Mouse (Mus musculus): ENCODE results near the gene Rasgef1b.

Rasgef1b gene

DNA sequence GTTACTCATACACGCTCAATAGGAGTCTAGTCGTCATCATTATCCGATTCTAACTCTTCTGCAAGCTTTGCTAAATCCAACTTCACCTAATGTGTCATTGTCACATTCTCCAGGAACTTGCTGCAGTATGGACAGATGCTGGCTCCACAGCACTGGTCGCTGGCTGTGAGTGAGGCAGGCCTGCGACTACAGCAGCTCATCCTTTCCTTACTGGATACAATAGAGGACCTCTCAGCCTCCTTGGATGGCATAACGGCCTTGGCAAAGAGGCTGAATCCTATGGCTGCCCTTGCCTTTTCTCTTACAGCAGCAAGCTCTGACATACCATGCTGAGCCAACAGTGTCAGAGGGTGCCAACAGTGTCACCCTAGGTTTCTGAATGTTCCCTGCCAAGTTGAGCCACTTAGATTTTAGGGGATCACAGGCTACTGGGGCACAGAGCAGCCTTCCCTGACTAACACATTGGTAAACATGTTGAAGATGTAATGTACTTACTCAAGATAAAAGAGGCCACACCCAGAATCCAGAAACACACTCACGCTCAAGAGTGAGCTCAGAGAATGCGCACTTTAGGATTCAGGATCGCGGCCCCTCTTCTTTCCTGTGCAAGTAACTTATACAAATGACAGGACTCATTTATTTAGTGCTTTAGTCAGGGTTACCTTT is 340.1 kb downstream of the Rasgef1b start:
- DNase-seq: peak in 1 of 2 experiments; percentile 39

DNA sequence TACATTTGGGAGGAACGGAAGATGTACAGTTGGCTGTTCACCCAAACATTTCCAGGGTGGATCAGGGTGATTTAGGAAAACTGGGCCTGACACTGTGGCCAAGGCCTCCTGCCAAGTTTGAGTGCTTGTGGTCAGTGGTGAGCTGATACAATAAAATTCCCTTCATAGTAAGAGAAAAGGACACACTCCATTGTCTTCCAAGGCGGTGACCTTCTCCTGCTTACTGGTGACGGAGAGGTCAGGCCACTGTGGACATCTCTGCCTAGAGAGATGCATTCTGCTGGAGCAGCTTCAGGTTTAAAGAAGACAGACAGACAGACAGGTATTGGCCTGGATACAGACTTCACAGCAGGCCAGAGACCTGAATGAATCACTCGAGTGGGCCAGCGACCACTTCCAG is 340.7 kb downstream of the Rasgef1b start:
- no peak for DNase-seq

DNA sequence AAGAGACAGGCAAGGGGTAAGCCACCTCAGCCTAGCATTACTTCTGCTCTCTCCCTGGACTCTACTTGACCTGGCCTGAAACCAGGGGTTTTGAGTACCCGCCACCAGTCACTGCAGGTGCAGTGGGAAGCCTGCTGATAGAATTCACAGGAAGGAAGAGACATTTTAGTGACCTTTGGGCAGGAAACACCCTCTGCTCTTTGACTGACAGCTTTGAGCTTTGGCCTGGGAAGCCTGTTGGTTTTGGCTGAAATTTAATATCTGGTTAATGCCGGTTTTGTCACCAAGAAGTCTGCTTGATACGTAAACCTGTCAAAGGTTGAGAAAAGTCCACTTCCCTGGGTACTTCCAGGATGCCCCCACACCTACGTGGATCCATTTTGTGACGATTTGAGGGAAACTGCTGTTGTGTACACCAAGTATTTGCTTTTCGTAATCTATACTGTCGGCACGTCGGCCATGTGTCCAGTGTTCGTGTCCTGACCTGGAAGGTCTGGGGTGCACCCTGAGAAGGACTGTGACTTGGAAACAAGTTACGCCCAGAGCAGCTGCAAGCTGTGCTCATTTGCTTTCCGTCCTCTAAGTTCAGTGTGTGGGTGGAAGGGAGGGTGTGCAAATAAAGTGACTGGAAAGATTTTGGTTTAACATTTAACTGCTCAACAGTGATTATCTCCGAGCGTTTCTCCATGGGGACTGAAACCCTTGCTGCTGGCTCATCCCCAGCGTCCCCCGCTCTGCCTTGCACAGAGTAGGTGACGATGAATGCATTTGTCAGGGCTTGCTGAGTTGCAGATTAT is 341.5 kb downstream of the Rasgef1b start:
- peak in 1 of 2 experiments; percentile 57 for DNase-seq

DNA sequence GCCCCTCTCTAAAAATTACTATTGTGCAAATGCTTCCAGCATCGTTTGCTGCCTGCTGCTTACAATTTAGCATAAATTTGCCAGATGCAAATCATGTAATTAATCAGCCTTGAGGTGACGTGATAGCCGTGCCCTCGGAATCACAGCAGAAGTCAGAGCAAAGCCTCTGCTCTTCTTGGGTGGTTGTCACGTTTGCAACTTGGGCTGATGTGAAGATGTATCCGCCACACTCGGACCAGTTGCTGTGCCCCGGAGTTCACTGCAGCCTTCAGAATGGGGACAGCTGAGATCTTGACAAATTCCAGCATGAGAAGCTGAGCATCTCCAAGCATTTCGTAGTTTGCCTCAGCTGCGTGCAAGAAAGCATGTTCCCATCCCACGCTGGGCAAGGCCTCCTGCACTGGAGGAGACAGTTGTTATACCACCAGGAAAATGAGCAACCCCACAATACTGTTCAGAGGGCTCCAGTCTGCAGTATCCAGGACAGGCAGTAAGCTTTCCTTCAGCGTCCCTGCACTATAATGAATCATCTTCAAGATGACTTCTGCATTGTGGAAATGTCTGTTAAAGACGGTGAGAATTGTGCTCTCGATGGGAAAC is 342.5 kb downstream of the Rasgef1b start:
- DNase-seq: no peak

DNA sequence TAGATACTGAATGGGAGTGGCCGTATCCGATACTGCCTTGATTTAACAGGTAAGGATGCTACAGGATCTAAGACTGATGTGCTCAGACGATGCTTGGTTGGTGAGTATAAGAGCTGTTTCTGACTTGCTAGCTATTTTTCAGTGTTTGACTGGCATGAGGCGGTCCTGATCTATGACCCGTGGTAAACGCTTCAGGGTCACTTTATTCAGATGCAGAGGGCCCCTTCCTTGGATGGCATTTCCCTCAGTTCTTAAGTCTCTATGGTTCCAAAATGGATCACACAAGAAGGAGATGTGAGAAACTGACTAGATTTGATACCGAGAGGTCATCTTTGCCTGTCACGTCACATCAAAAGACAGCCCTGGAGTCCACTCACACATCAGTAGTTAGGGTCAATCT is 343.1 kb downstream of the Rasgef1b start:
- no peak for DNase-seq

DNA sequence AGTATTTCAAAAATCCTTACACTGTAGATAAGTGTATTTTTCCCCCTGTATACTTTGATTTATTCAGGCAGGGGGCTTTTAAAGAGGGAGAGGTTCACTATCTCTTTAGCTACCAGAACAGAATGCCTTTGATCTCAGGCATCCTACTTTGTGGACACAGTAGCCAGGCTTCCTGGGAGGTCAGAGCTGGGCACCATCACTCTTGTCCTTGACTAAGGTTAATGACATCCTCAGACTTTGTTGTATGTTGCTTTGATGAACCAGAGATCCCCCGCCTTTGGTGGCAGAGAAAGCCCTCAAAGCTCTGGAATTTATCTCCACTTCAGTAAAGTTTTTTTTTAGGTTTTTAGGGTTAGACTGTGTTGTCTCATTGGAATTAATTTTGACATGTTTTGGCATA is 343.8 kb downstream of the Rasgef1b start:
- DNase-seq: no peak

DNA sequence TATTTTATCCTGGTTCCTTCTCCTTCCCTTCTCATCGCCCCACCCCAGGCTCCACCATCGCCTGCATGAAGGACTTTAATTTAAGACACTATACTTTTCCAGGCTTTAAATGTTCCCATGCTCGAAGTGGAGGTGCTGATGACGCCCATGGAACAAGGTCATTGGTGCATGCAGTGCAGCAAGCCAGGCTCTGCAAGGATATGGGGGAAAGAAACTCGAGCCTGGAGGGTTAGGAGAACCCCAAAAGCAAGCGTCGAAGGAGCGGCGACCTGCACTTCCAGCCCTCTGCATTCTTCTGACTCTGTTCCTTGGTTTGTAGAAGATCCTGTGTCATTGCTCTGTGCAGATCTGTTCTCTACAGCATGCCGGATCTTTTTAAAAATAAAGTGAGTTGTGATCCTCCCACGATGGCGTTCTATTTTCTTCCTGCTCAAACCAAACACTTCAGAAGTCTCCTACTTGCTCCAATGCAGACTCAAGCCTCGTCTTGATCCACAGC is 345.0 kb downstream of the Rasgef1b start:
- DNase-seq: no peak

DNA sequence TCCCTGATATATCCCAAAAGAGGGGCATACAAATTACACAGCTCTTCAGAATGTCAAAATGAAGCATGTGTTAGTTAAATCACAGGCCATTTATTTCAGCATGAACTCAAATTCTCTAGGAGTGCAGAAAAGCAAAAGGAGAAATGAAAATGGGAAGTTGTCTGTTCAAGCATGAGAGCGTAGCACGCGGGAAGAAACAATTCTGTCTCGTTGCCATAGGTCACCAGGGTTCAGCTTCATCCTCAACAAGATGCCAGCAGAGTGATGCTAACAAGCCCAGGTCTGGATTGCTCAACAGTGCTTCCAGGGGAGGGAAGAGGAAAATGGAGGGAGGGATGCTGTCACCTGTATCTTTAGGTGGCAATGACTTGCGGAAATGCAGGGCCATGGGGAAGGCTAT is 346.1 kb downstream of the Rasgef1b start:
- DNase-seq: no peak

DNA sequence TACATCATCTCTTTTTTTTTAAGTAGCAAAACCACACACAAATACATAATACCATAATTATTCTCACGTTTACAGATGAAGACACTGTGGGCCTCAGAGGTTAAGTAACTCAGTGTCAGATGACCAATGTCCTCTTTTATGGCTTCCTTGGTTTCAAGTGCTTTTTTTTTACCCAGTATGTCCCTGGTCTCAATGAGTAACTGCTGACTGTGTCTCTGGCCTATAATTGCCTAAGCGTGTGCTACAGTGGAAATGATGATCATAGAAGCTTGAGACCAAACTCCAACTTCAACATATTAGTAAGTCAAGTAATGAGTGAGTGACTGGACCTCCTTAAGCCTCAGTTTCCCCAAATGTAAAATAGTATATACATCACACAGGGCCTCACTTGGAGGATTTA is 347.2 kb downstream of the Rasgef1b start:
- DNase-seq: no peak

DNA sequence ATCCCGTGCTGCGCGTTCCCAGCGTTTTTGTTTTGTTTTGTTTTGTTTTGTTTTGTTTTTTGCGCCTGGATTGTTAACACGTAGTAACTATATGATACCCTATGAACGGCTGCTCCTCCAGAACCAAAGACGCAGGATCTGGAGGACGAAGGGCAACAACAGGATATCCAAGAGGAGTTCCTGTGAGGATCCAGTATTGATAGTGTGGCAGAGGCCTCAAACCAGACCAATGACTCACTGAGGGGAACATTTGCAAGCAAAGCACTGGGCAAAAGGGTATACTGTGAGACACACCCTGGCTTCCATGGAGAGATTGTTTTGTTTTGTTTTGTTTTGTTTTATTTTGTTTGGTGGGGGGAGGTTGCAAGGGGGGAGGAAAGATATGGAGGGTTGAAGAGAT is 348.0 kb downstream of the Rasgef1b start:
- DNase-seq: no peak

DNA sequence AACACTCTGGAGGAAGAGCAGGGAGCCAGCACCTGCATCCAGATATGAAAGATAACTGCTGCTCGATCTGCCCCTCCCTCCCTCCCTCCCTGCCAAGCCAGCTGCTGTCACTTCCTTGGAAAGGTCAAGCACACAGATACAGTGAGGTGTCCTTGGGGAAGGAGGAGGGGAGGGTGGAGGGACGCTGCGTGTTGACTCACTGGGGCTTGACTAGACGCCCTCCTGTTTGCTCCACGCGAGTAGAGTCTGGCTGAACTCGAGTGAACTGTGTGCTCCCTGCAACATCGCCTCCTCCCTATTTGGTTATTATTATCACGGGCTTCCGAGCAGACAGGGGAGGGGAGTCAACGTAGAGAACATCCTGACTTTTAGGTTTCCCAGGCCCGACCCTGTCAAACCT is 348.7 kb downstream of the Rasgef1b start:
- no peak for DNase-seq

DNA sequence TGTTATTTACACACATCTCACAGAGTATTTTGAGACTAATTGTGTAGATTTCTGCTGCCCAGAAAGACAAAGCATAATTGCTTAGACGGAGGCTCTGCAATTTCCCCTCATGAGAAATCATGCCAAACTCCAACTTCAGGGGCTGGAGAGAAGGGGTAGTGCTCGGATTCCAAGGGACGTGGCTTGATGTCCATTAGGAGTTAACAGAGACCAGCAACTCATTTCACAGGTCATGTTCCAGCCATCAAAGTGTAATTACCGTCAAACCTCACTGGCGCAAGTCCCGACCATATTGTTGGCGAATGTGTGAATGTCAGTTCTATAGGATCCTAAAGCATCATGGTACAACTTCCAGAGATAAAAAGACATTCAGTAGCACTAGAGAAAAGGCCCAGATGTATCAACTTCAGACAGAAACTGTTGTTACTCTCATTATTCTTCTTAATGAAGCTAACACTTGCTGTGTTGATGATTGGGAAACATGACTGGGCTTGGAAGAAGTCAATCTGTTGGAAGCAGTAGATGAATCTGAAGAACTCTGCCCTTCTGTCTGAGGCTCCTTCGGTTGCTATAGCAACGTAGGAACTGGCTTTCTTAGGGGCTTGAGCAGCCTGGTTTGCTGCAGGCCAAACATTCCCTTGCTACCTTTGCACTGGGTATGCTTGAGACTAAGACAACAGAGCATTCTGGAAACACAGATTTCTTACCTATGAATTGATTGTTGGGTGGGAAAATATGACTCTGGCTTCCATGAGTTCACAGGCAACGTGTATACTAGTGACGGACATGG is 350.2 kb downstream of the Rasgef1b start:
- no peak for DNase-seq

DNA sequence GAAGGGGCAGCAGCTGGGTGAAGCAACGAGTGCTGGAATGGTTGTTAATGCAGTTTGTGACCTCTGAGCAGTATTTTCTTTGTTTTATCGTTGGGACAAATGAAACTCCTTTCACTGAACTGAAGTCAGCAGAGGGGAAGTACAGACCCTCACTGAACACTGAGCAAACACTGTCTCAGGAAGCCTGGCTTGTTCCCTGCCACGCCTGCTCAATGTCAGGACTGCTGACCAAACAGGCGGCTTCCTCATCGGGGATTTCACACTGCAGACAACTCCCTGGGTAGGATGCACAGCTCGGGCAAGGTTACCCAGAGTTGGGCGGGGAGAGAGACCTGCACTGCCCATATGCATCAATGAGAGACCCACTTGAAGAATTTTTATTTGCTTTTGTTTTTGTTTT is 353.1 kb downstream of the Rasgef1b start:
- DNase-seq: no peak

DNA sequence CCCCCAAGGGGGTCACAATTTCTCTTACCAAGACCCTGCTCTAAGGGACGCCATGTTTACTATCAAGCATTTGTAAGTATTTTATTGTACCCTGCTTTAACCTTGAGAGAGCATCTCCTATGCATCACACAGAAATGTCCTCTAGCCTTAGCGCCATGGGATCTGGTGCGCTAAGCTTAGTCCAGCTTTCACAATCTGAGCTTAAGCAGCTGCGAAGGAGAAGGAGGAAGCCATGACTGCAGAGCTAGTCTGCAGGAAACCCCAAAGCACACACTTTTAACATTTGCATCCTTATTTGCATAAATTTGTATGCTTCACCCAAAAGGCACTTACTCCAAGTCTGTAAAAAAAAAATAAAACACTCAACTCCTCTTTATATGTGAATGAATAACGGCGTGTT is 354.4 kb downstream of the Rasgef1b start:
- DNase-seq: no peak

DNA sequence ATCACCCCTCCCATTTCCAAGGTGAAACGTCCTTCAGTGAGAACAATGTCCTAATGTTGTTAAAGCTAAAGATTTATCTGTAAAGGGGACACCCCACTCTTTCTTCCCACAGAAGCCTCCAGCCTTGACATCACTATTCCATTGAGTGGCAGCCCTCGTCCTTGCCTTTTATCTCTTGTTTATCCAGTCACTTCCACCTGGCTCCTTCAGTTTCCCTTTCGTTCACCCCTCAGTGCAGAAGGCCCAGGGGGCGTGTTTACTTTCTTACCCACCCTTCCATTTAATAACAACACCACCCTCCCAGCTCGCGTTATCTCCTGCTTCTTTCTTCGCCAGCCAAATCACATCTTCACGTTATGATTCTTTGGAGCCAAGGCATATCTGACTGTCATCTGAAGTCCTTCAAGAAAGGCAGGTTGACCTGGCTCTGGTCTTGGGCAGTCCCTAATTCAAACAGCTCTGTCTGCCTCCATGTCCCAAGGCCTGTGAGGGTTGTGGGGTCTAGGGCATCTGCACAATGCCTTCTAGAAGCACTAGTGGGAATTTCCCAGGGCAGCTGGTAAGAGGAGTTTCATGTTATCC is 355.2 kb downstream of the Rasgef1b start:
- DNase-seq: no peak

DNA sequence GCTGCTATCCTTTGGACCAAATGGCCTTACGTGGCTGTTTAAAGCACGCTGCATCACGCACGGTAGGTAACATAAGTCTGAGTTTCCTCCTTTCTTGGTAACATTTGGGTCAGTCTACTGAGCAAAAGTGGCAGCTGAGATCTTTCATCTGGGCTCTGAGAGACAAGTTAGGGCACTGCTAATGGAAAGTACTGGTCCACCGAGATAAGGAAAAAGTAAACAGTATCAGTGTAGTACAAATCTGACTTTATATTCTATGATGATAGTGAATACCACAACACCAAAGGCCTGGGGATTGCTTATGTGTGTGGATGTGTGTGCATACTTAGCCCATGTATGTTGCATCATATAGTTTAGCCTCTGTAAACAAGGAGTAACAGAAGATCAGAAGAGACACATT is 358.2 kb downstream of the Rasgef1b start:
- no peak for DNase-seq

DNA sequence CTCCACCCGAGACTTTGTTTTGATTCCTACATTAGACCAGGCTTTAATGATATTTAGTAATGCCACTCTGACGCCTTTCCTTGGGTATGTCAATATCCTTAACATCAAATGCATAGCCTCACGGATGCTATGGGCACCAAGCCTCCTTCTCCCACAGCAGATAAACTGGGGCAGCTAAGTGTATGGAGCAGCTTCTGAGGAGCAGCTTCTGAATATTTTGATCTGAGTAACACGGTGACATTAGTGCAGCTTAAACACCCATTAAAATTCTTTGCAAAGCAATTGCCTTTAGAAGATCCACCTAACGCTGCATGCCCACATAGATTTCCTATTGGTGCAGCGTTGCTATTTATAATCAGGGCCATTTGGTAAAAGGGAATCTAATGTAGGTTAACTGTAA is 359.6 kb downstream of the Rasgef1b start:
- no peak for DNase-seq

DNA sequence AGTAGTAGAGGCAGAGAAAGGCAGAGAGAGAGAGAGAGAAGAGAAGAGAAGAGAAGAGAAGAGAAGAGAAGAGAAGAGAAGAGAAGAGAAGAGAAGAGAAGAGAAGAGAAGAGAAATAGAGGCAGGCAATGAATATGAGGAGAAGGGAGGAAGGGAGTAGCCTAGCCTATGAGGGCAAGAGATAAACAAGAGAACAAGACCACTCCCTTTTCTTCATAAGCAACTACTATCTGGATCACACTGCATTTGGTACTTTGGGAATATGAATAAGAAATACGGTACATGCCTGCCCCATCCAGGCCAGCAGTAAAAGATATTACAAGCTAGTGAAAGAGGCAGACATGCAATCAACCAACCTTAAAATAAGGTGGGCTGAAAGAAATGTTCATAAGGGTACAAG is 360.2 kb downstream of the Rasgef1b start:
- DNase-seq: no peak

DNA sequence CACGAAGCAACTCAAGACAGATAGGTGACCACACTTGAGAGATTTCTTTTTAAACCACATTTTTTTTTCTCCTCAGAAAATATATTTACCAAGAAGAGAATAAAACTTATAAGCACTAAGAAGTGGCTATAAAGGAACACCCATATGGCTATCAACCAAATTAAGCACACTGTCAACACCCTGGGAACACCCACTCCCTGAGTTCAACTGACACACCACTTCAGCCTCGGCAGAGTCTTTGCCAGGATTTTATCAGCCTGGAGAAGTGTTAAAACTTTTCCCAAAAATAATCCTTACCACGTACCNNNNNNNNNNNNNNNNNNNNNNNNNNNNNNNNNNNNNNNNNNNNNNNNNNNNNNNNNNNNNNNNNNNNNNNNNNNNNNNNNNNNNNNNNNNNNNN is 368.3 kb downstream of the Rasgef1b start:
- DNase-seq: no peak

DNA sequence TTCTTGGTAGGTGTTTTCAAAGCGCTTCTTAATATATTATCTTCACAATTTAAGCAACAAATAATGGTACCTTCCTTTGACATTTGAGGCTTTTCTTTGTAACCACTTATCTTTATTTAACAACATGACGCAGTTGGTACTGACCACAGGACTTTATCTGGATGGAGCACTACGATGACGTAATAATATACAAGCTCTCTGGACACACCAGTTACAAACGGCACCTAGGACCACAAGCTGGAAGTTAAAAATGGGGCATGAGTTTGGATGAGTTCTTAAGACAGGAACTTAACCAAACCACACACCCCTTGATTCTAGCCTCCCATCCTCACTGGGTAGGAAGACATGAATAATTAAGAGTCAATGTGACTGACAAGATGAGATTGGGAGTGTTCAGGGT is 369.6 kb downstream of the Rasgef1b start:
- DNase-seq: no peak

DNA sequence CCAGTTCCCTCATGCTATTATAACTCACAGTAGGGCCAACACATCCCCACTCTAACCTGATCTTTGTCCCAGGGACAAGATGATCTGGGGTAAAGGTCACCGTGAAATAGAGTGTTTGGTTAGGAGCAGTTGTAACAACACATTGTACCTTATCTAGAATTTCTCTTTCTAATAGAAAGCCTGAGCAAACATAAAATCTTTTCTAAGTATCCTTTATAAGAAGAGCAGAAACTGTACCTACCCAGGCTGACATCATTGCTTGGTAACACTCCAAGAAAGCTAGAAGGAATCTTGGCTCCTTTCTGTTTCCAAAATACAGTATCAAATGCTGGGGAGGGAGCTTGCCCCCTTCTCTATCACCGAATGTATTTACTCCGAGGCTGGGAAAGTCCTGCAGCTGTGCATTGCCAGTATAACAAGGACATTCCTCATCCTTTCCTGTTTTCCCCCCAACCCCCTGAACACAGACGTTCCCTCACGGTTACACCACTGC is 374.2 kb downstream of the Rasgef1b start:
- DNase-seq: peak in 1 of 2 experiments; percentile 16

DNA sequence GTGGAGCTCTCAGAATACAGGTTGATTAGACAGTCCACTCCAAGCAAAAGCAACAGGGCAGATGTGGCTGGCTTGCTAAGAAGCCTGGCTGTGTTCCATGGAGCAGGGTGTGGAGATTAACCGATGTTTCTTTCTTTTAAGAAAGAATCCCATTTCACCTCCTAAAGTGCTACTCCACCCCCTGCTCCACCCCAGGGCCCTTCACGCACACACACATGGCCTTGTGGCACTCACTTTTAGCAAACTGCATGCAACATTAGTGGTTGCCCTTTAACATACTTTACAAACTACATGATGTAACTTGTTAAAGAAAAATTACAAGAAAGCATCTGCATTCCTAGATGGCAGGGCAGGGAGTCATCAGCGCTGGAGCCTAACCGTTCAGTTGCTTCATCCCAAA is 378.8 kb downstream of the Rasgef1b start:
- DNase-seq: no peak

All from lung, postnatal 4 days (tissue).